Mouse (Mus musculus) brain, adult 2 months (tissue): ENCODE data around the gene Mrps33.

ENCODE experiments used
- DNase-seq: peaks from one replicate; pipeline ENCODE4 v3.0.0; 2011; ENCODE audit warnings: low read depth, low spot score

Gene Mrps33

GRCm38 (mm10) chr6:39780857-39781666 is 29.7 kb downstream of the Mrps33 start:
- peak; percentile 14 for DNase-seq

- DNase-seq = no peak
Measured at GRCm38 (mm10) chr6:39778506-39778905, 32.3 kb downstream of the Mrps33 start.

- DNase-seq = no peak
Measured at GRCm38 (mm10) chr6:39776275-39776674, 34.5 kb downstream of the Mrps33 start.

GRCm38 (mm10) chr6:39775029-39775428 is 35.8 kb downstream of the Mrps33 start:
- DNase-seq = no peak

GRCm38 (mm10) chr6:39757229-39757628 is 53.6 kb downstream of the Mrps33 start:
- DNase-seq = no peak
